16 mouse cellular contexts compared by ENCODE assay signal in genomic region chr9:60664866-60665265, GRCm38 (mm10). TPM values are rescaled to one million over a fixed set of nuclear protein-coding genes. Genes with fewer than 3 reads are reported as not detected.
A peak's percentile ranks its signal among the peaks of the same experiment; 100 is the strongest.
DNase-seq lines count a peak whose midpoint lies in the region.
"Had no signal": no experiment of that assay in that cellular context is flagged by ENCODE, and none has a peak within 500 bp of the region (broad histone marks: within the 10 kb centered on the region; RNA-seq: fewer than 3 reads in every experiment).

No protein-coding gene starts in this region.

- DNase-seq in heart, adult 18-20 months: peak; percentile 23 to 50
- DNase-seq in heart, postnatal 4 days: no peak
- DNase-seq in kidney, adult 9 months: peak; percentile 32
- no peak for DNase-seq in kidney, adult 11 months
- DNase-seq in NIH3T3 (ENCODE audit: low read depth) (peak; percentile 7), ZHBTc4 (ENCODE audit: low read depth, low spot score) (peak; percentile 18)
- no peak for DNase-seq in c-Kit-positive CD71-positive TER-119-positive erythroid progenitor cells, embryonic 14.5 days (ENCODE audit: low spot score)
- DNase-seq: adrenal gland, adult 2 months; kidney, postnatal 10 days; liver, postnatal 0 days; thymus, adult 18-20 months; thymus, postnatal 36 days had no signal

RNA-seq across cellular contexts. Expression of gene Lrrc49, which starts 23.1 kb away (rescaled TPM):
- 1 to 10 TPM; 3.5 to 4.4 TPM for total RNA-seq in heart, adult 18-20 months (2021)
- 1 to 10 TPM; 9.4 to 9.5 TPM for total RNA-seq in heart, postnatal 4 days (2021)

RNA-seq across cellular contexts. Expression of gene Larp6, which starts 47.9 kb away (rescaled TPM):
- 1 to 10 TPM; 1.1 to 1.3 TPM for total RNA-seq in heart, adult 18-20 months (2021)
- 1 to 10 TPM in 1 of 2 experiments, under 1 TPM in 1; 0.95 to 1.3 TPM for total RNA-seq in heart, postnatal 4 days (2021)
- total RNA-seq: common myeloid progenitor, adult 5-6 weeks; megakaryocyte progenitor cell, adult 5-6 weeks; monocyte, adult 5-6 weeks; neutrophil, adult 5-6 weeks had no signal

Comparison
In these comparisons a context has a peak if more than half of its experiments do, and no peak if none do; other contexts are left out.
1. DNase-seq: peak in heart, adult 18-20 months (2 of 2), kidney, adult 9 months (single experiment), NIH3T3 (single experiment) and ZHBTc4 (single experiment); none in heart, postnatal 4 days (single experiment), kidney, adult 11 months (single experiment) and c-Kit-positive CD71-positive TER-119-positive erythroid progenitor cells, embryonic 14.5 days (single experiment).